Mouse (Mus musculus) kidney, adult 9 months (tissue): ENCODE results near the gene Cdk7.

ENCODE experiments used
- DNase-seq: peaks from one replicate; pipeline ENCODE4 v3.0.0; 2022

The Cdk7 gene

DNA sequence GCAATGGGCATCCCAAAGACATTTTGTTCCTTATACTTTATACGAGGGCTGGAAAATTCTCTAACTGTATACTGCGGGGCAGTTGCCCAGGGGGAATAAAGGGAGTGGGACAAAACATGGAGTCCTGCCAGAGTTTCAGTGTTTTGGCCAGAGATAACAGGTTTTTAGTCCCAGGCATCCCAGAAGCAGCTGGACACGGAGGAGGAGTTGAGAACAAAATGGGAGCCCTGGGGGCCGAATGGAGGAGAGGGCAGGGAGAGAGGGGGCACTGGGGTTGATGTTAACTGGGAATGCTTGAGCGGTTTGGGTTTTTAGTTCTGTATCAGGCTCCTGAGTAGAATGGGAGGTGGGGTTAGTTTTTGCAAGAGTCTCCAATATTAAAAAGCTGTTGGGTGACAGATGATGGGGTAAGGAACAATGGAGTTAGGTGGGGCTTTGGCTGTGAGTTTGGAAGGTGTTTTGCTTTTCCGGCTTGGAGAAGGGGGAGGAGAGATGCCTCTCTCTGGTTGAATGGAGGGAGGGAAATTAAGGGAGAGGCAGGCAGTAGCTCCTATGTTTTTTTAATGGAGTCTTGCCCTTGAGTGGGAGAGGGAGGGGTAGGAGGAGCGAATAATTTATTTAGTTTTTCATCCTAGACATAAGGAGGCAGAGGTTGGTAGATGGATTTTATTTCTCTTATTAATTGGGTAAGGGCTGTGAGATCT lies 6.5 kb downstream of the Cdk7 start:
- no peak for DNase-seq

DNA sequence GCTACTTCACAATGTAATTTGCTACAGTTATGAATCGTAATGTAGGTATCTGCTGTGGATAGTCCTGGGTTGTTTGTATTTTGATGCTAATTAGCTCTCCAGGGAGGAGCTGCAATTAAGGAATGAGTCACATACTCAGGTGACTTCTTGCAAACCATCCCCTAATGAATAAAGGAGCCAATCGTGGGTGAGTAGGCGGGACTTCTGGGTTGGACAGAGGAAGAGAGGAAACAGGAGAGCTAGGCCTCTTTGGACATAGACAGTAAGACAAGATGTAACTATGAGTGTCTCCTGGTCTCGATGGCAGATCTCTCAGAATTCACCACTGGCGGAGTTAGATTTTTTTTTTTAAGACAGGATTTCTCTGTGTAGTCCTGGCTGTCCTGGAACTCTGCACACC lies 9.1 kb downstream of the Cdk7 start:
- no peak for DNase-seq

DNA sequence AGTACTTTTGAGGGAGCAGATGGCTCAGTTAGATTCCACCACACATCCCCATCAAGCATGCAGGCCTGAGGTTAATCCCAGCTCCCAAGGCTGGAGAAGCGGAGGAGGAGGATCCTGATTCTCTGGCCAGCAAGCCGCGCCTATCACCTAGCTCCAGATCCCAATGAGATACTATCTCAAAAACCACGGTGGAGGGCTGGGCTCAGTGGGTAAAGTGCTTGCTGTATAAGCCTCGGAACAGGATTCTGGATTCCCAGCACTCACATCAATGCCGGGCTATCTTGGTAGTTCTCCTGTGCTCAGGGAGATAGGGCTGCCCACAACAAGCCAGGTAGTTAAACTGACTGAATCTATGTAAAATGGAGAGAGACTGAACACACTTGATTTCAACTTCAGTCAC lies 15.3 kb downstream of the Cdk7 start:
- DNase-seq = no peak

DNA sequence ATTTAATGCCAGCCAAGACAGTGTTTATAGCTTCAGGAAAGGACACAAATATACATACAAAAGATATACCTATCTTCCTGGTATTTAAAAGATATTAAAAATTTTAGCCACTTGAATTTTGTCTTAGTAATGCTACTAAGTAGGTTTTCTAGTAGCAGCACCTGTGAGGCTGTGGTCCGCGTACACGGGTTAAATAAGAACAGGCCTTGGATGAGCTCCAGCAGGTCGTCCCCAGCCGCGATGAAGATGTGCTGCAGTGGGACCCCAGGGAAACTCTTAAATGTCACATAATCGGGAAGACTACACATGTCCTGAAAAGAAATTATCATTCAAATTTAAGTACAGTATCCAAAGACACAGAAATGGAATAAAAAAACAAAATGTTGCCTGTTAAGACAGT lies 24.5 kb downstream of the Cdk7 start:
- DNase-seq = no peak

DNA sequence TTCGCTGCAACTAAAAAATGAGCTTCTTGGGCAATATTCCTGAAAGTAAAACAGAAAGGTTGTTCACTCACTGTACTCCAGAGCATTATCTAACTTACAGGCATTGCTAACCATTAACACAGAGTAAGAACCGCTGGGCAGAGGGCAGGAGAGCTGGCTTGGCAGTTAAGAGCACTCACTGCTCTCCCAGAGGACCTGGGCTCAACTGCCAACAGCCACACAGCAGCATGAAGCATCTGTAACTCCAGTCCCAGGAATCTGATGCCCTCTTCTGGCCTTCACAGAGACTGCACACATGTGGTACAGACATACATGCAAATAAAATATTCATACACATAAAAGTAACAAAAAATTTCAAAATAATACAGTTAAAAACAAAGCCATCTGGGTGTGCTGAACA lies 27.3 kb downstream of the Cdk7 start:
- peak; percentile 83 for DNase-seq

DNA sequence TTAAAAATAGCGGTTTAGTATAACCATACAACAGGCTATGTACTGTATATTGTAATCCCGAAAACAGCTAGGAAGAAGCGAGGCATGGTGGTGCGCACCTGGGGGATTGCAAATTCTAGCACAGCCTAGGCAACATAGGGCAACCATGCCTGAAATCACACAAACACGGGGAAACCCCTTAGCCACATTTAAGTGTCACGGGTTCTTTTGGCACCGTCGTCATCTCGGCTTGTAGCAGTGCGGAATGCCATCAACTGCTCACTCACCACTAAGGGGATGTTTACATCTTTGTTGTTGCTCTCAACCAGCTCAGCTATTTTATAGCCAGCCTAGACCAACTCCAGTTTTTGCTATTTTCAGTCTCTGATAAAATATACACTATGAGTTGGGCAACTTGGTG lies 31.9 kb downstream of the Cdk7 start:
- DNase-seq = no peak

DNA sequence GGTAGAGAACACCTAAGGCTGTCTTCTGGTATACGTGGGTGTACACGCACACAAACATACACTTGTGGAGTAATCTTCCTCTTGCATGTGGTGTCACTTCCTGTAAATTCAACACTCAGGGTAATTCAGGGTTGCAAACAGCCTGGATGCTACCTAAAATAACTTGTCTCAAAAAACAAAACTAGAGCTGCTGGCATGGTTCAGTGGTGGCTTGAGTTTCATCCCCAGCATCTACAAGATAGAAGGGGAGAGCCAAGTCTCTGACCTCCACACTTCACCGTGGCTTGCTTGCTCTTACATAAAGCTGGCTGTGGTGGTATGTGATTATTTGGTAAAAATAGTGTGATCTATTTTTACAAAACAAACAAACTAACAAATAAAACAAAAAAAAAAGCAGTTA lies 33.2 kb downstream of the Cdk7 start:
- DNase-seq = no peak

DNA sequence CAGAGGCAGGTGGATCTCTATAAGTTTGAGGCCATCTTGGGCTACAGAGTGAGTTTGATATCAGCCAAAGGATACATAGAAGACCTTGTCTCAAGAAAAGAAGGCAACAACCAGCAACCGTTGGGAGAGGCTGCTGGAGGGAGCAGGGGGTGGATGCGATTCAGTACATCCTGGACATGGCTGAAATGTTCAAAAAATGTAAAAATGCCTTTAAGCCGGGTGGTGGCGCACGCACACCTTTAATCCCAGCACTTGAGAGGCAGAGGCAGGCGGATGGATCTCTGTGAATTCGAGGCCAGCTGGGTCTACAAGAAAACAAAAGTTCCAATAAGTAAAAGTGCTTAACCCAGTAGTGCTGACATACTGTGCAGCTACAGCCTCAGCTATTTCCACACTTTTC lies 43.2 kb downstream of the Cdk7 start:
- no peak for DNase-seq

DNA sequence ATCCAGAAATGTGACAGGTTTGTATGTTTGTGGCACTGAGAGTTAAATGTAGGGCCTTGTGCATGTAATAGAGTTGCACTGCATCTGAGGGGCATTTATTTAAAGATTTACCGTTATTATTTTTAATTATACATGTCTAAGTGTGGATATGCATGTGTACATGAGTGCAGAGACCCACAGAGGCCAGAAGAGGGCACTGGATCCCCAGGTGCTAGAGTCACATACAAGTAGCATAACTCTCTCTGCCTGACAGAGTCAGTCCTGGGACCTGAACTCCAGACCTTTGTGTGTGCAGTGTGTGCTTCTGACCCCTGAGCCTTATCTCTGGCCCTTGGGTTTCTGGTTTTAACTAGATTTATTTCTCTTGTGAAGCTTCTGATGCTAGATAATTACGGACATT lies 46.4 kb downstream of the Cdk7 start:
- no peak for DNase-seq

DNA sequence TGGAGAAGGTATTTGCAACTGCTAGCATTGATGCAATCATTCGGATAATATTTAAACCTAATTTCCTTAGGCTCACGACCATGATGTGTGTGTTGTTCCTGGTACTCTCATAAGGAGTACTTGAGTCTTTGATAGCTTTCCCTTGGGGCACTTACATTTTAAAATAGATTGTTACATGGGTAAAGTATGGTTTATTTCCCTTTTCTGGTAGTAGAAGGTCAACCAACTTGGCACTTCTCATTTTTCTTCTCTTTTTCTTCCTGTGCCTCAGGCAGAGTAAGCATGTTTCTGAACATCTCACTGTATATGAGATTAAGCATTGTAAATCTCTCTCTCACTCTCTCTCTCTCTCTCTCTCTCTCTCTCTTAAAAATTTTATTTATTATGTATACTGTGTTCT lies 47.9 kb downstream of the Cdk7 start:
- DNase-seq = no peak

DNA sequence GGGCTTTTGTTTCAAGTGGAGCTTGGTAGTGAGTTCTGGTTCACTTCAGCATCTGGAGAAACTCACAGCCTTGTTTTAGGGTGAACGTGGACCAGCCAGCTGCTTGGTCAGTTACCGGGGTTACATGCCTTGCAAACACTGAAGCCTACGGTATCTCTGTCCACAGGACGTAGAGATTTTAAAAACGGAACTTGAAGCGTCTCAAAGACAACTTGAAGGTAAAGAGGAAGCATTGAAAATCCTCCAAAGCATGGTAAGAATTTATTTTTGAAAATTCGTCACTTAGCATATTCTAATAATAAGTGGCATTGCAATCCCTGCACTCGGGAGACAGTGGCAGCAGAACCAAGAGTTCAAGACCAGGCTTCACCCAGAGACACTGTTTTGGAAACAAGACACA lies 49.1 kb downstream of the Cdk7 start:
- no peak for DNase-seq

DNA sequence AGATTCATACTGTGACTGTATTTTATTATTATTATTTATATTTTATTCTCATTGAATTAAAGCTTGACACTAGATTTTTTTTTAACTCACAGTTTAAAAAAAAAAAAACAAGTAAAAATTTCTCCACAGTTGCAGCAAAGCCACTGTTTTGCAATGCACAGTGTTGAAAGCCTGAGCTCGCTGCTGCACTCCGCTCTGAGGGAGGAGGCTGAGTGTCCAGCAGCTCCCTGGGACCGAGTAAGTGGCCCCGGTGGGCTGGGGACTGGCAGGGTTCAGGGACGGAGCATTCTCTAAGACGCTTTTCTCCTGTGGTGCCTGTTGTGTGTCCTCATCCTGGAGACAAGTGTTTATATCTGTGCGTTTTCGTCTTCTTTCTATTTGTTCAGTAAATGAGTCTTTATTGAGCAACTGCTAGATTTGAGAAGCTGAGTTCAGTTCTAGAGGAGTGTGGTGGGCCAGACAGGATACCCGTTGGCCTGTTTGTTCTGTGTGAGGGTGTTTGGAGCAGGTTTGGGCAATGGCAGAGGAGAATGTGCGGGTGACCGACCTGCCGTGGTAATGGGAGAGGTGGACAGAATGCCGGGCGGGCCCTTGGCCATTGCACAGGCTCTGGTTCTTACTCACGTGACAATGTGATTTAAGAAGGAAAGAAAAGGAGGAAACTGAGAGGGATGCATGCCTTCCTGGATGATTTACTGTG lies 54.7 kb downstream of the Cdk7 start:
- DNase-seq = no peak

DNA sequence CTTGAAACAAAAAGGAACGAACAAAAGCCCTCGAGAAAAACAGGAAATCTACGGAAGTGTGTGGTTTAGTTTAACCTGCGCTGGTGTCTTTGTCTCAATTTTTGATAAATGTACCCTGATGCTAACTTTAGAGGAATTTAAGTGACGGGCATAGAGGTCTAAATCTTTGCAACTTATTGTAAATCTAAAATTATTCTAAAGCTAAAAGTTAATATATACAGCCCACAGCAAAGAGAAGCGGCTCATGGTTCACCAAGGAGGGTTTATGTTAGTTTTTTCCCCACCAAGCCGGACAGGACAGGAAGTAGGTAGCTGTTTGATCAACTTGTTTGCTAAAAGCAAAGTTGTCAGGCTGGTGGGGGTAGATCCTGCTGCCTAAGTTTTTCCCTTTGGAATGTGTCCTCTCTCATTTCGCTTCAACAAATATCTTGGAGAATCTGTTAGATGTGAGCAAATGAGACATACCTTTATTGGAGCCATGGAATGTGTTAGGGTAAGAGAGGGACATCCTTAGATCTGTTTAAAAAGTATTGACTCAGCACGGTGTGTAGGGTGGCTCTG lies 60.5 kb downstream of the Cdk7 start:
- no peak for DNase-seq

DNA sequence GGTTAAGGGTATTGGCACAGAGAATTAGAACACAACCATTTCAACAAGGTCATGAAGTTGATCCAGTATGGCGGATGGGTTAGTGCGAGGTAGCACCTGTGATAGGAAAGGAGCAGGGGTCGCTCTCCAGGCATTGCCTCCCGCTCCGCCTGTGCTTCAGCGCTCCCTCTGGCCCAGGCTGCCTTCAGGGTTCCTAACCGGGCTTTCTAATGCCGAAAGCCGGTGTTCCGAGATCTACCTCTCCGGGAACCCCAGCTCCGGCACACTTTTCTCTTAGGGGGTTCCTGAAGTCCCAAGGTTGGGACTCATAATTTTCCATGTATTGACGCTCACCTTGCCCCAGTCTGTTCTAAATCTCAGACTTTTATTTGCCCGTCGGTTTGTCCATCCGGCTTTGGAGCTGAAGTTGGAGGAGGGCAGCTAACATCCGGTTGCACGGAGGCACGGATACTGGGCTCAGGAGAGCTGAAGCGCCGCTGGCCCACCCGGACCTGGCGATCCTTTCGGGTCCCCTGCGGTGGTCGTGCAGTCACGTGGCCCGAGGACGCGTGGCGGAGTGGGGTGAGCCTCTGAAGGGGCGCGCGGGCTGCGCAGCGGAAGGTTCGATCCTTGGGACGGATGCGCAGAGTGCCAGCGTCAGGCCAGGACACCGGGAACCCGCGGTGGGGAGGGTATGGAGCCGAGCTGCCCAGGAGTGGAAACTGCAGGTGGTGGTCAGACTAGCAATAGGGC lies 61.3 kb downstream of the Cdk7 start, which contains the start of gene Ccdc125:
Gene Ccdc125 (plus strand): TSS at position 427 of the 732 bp plus-strand sequence.
- peak; percentile 35 for DNase-seq

DNA sequence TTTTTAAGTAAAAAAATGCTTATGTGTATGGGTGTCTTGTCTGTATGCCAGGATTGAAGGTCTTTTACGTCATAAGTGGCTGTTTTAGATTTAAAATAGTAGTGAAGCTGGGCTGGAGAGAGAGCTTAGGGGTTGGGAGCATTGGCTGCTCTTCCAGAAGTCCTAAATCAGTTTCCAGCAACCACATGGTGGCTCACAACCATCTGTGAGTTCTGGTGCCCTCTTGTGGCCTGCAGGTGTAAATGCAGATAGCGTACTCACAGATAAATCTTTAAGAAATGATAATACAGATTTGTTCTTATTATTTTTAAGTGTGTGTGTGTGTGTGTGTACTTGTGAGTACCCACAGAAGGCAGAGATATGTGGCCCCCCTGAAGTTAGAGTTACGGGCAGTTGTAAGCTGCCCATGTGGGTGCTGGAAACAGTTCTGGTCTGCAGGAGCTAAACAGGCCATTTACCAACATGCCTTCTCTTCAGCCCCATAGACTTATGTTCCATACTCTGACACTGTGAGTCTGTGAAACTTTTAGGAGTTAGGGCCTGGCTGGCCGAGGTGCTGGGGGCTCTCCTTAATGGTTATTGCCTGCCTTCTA lies 70.8 kb downstream of the Cdk7 start:
- peak; percentile 57 for DNase-seq

DNA sequence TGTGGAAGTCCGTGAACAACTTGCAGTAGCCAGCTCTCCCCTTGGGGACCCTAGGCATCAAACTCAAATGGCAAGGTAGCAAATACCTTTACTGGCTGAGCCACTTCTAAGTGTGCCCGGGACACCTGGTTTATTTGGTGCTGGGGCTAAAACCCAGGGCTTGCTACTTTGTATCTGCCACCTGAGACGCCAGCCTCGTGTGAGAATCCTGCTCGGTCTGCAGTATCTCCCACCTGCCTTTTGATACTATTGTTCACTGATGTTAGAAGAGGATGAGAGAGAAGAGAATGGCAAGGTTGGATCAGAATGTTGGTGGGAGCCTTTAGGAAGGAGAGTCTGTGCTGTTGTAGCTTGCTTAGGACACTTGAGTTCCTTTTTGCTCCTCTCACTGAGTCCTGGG lies 72.6 kb downstream of the Cdk7 start:
- DNase-seq = no peak
